Mouse (Mus musculus): ENCODE data around the gene Gm10778.
"Not testable (repeated sequence)": the region's sequence is repeated elsewhere in the genome, so short reads cannot be mapped to it uniquely, and the experiment has no call there.

Gm10778 gene

GRCm38 (mm10) chr10:81628390-81628789 lies 20.5 kb upstream of the Gm10778 start, which contains the start of gene Ankrd24:
Gene Ankrd24, plus strand, starts transcription at chr10:81628540.
- ATAC-seq (ENCODE audit: low TSS enrichment), result no peak

- peak; percentile 91 for ATAC-seq (ENCODE audit: low TSS enrichment)
Measured at GRCm38 (mm10) chr10:81633253-81634099, 15.4 kb upstream of the Gm10778 start.

- no peak for ATAC-seq (ENCODE audit: low TSS enrichment)
Measured at GRCm38 (mm10) chr10:81636338-81636737, 12.5 kb upstream of the Gm10778 start.

GRCm38 (mm10) chr10:81638101-81638500 lies 10.8 kb upstream of the Gm10778 start:
- no peak for ATAC-seq (ENCODE audit: low TSS enrichment)

GRCm38 (mm10) chr10:81640825-81641224 lies 8.0 kb upstream of the Gm10778 start:
- not testable (repeated sequence) for ATAC-seq (ENCODE audit: low TSS enrichment)

GRCm38 (mm10) chr10:81641566-81641965 lies 7.3 kb upstream of the Gm10778 start:
- ATAC-seq (ENCODE audit: low TSS enrichment), result no peak

- ATAC-seq (ENCODE audit: low TSS enrichment), result no peak
Measured at GRCm38 (mm10) chr10:81641978-81642647, 6.7 kb upstream of the Gm10778 start.

GRCm38 (mm10) chr10:81642648-81643448 lies 6.0 kb upstream of the Gm10778 start:
- peak; percentile 13; the same call in 1 of the 2 replicates for ATAC-seq (ENCODE audit: low TSS enrichment)

- ATAC-seq (ENCODE audit: low TSS enrichment), result peak; percentile 69
Measured at GRCm38 (mm10) chr10:81643449-81644055, 5.3 kb upstream of the Gm10778 start.

GRCm38 (mm10) chr10:81644162-81644561 lies 4.7 kb upstream of the Gm10778 start:
- no peak for ATAC-seq (ENCODE audit: low TSS enrichment)

GRCm38 (mm10) chr10:81644716-81645115 lies 4.1 kb upstream of the Gm10778 start:
- ATAC-seq (ENCODE audit: low TSS enrichment), result no peak

- no peak for ATAC-seq (ENCODE audit: low TSS enrichment)
Measured at GRCm38 (mm10) chr10:81645391-81645790, 3.5 kb upstream of the Gm10778 start.

GRCm38 (mm10) chr10:81646015-81646555 lies 2.8 kb upstream of the Gm10778 start:
- no peak for ATAC-seq (ENCODE audit: low TSS enrichment)

GRCm38 (mm10) chr10:81655178-81655577 lies 6.3 kb downstream of the Gm10778 start:
- no peak for ATAC-seq (ENCODE audit: low TSS enrichment)

GRCm38 (mm10) chr10:81656174-81656573 lies 7.3 kb downstream of the Gm10778 start:
- no peak for ATAC-seq (ENCODE audit: low TSS enrichment)

GRCm38 (mm10) chr10:81687114-81687513 lies 38.3 kb downstream of the Gm10778 start:
- not testable (repeated sequence) for ATAC-seq (ENCODE audit: low TSS enrichment)

GRCm38 (mm10) chr10:81704531-81705301 lies 55.9 kb downstream of the Gm10778 start, which contains the start of gene Zfp433:
Gene Zfp433, plus strand, starts transcription at chr10:81704825.
- ATAC-seq (ENCODE audit: low TSS enrichment), result peak; percentile 100

All from frontal cortex, adult (tissue).